Mouse (Mus musculus): Measurements from ENCODE around the gene Jdp2.

- TF ChIP-seq CTCF (IDR thresholded peaks at IDR 0.05; ENCODE audit: borderline replicate concordance, insufficient read depth, low read depth, low read length) (no peak), POLR2A (IDR thresholded peaks at IDR 0.05; ENCODE audit: borderline replicate concordance, insufficient read depth, low read length) (no peak)
These were observed 39.5 kb upstream of the Jdp2 start for GRCm38 (mm10) chr12:85559299-85559698.
